Mouse (Mus musculus): ENCODE measurements around the gene Slc30a7. TPM values are rescaled to one million over a fixed set of nuclear protein-coding genes. Genes with fewer than 3 reads are reported as not detected.

The Slc30a7 gene
- total and polyA plus RNA-seq, 3 experiments = 15.0 to 38.9 (median 25.3) TPM

- no peaks in the 10 kb centered on the region for H3K4me1 ChIP-seq (ENCODE audit: control insufficient read depth in 1 of 2, insufficient read depth in 2 of 2)
- dilution Hi-C loops (cut with MboI; ENCODE audit: extremely low pct_ligation_motif_present, extremely low pct_unique_long_range_greater_than_20kb, low sequenced_read_pairs) = no loop called here
- DNase-seq (ENCODE audit: extremely low read depth) = no peak
These were observed 23.1 kb upstream of the Slc30a7 start for GRCm38 (mm10) chr3:116030152-116030788.

GRCm38 (mm10) chr3:116026996-116027395 is 19.8 kb upstream of the Slc30a7 start:
- H3K4me3 ChIP-seq (replicated peaks in 1 of 3; ENCODE audit: low read depth in 2 of 3, low read length in 2 of 3, poor library complexity in 1 of 3) = no peak overlapping the region
- no peak overlapping the region for H3K4me2 ChIP-seq (ENCODE audit: insufficient read depth, low read depth, poor library complexity, severe bottlenecking)
- peaks cover 18 to 43% of the 10 kb centered on the region in 2 experiments for H3K36me3 ChIP-seq (replicated peaks in 1 of 2; ENCODE audit: control insufficient read depth in 1 of 2, insufficient read depth in 1 of 2, low read length in 1 of 2)
- no peak overlapping the region for H3K9ac ChIP-seq (ENCODE audit: insufficient read depth, low read depth)
- H3K9me3 ChIP-seq (replicated peaks; ENCODE audit: low read length) = no peaks in the 10 kb centered on the region
- dilution Hi-C loops (cut with MboI; ENCODE audit: extremely low pct_ligation_motif_present, extremely low pct_unique_long_range_greater_than_20kb, low sequenced_read_pairs) (no loop called here), in situ Hi-C loops (cut with MboI; ENCODE audit: low pct_ligation_motif_present, low pct_unique_long_range_greater_than_20kb, low sequenced_read_pairs) (loop anchor here (25.0 kb wide), 1 partner anchor 285 kb away; no protein-coding TSS in a partner anchor)
- no peak overlapping the region for H3K27ac ChIP-seq (ENCODE audit: insufficient read depth, low read depth)
- no peaks in the 10 kb centered on the region for H3K27me3 ChIP-seq (replicated peaks)
- H3K4me1 ChIP-seq (ENCODE audit: control insufficient read depth in 1 of 2, insufficient read depth in 2 of 2) = no peaks in the 10 kb centered on the region
- H3K79me2 ChIP-seq (replicated peaks; ENCODE audit: control insufficient read depth, extremely low read depth, insufficient read depth, poor library complexity, severe bottlenecking) = no peaks in the 10 kb centered on the region
- DNase-seq (ENCODE audit: extremely low read depth) = no peak
- TF ChIP-seq ETS1 (conservative IDR thresholded peaks at IDR 0.05; ENCODE audit: low read depth, low read length) (no peak), BHLHE40 (IDR thresholded peaks at IDR 0.05; ENCODE audit: low read depth, low read length) (no peak), E2F4 (IDR thresholded peaks at IDR 0.05; ENCODE audit: insufficient replicate concordance, low read depth, low read length) (no peak), ZKSCAN1 (IDR thresholded peaks at IDR 0.05; ENCODE audit: borderline replicate concordance, low read depth, low read length) (no peak), HCFC1 (IDR thresholded peaks at IDR 0.05; ENCODE audit: low read depth, low read length) (no peak), ZC3H11A (IDR thresholded peaks at IDR 0.05; ENCODE audit: low read depth, low read length) (no peak), MAZ (IDR thresholded peaks at IDR 0.05; ENCODE audit: low read depth, low read length) (no peak), USF2 (conservative IDR thresholded peaks at IDR 0.05; ENCODE audit: low read depth, low read length) (no peak), CHD1 (IDR thresholded peaks at IDR 0.05; ENCODE audit: low read depth, low read length) (no peak), NRF1 (IDR thresholded peaks at IDR 0.05; ENCODE audit: low read depth, low read length) (no peak)

More at GRCm38 (mm10) chr3:116030152-116030788, 23.1 kb upstream of the Slc30a7 start:
- Histone ChIP-seq H3K27ac (ENCODE audit: insufficient read depth, low read depth) (no peak overlapping the region), H3K36me3 (replicated peaks in 1 of 2; ENCODE audit: control insufficient read depth in 1 of 2, insufficient read depth in 1 of 2, low read length in 1 of 2) (peaks cover 15 to 29% of the 10 kb centered on the region in 2 experiments), H3K4me3 (replicated peaks in 1 of 3; ENCODE audit: low read depth in 2 of 3, low read length in 2 of 3, poor library complexity in 1 of 3) (no peak overlapping the region), H3K9ac (ENCODE audit: insufficient read depth, low read depth) (no peak overlapping the region), H3K4me2 (ENCODE audit: insufficient read depth, low read depth, poor library complexity, severe bottlenecking) (no peak overlapping the region), H3K27me3 (replicated peaks) (no peaks in the 10 kb centered on the region), H3K9me3 (replicated peaks; ENCODE audit: low read length) (no peaks in the 10 kb centered on the region), H3K79me2 (replicated peaks; ENCODE audit: control insufficient read depth, extremely low read depth, insufficient read depth, poor library complexity, severe bottlenecking) (no peaks in the 10 kb centered on the region)
- in situ Hi-C loops (cut with MboI; ENCODE audit: low pct_ligation_motif_present, low pct_unique_long_range_greater_than_20kb, low sequenced_read_pairs) = loop anchor here (25.0 kb wide), 1 partner anchor 282 kb away; no protein-coding TSS in a partner anchor
- TF ChIP-seq ZNF384 (IDR thresholded peaks at IDR 0.05; ENCODE audit: low read depth, low read length) = no peak

- H3K36me3 ChIP-seq (replicated peaks in 1 of 2; ENCODE audit: control insufficient read depth in 1 of 2, insufficient read depth in 1 of 2, low read length in 1 of 2) = peaks cover 18 to 43% of the 10 kb centered on the region in 2 experiments
- DNase-seq (ENCODE audit: extremely low read depth) = no peak
- H3K4me2 ChIP-seq (ENCODE audit: insufficient read depth, low read depth, poor library complexity, severe bottlenecking) = no peak overlapping the region
- H3K9me3 ChIP-seq (replicated peaks; ENCODE audit: low read length) = no peaks in the 10 kb centered on the region
- H3K4me1 ChIP-seq (ENCODE audit: control insufficient read depth in 1 of 2, insufficient read depth in 2 of 2) = no peaks in the 10 kb centered on the region
- TF ChIP-seq KAT2A (IDR thresholded peaks at IDR 0.05; ENCODE audit: insufficient replicate concordance, low read length) (no peak), NRF1 (IDR thresholded peaks at IDR 0.05; ENCODE audit: low read depth, low read length) (no peak), GABPA (IDR thresholded peaks at IDR 0.05; ENCODE audit: insufficient replicate concordance, low read depth, low read length) (no peak), PAX5 (IDR thresholded peaks at IDR 0.05; ENCODE audit: low read length) (no peak), NELFE (IDR thresholded peaks at IDR 0.05; ENCODE audit: low read depth, low read length) (no peak), ZKSCAN1 (IDR thresholded peaks at IDR 0.05; ENCODE audit: borderline replicate concordance, low read depth, low read length) (no peak), MYC (IDR thresholded peaks at IDR 0.05; ENCODE audit: low read depth, low read length) (no peak), RAD21 (IDR thresholded peaks at IDR 0.05; ENCODE audit: low read depth, low read length) (no peak), BHLHE40 (IDR thresholded peaks at IDR 0.05; ENCODE audit: low read depth, low read length) (no peak)
- no peak overlapping the region for H3K4me3 ChIP-seq (replicated peaks in 1 of 3; ENCODE audit: low read depth in 2 of 3, low read length in 2 of 3, poor library complexity in 1 of 3)
- dilution Hi-C loops (cut with MboI; ENCODE audit: extremely low pct_ligation_motif_present, extremely low pct_unique_long_range_greater_than_20kb, low sequenced_read_pairs) = no loop called here
- no peaks in the 10 kb centered on the region for H3K79me2 ChIP-seq (replicated peaks; ENCODE audit: control insufficient read depth, extremely low read depth, insufficient read depth, poor library complexity, severe bottlenecking)
- H3K27me3 ChIP-seq (replicated peaks) = no peaks in the 10 kb centered on the region
- no peak overlapping the region for H3K27ac ChIP-seq (ENCODE audit: insufficient read depth, low read depth)
- in situ Hi-C loops (cut with MboI; ENCODE audit: low pct_ligation_motif_present, low pct_unique_long_range_greater_than_20kb, low sequenced_read_pairs) = loop anchor here (25.0 kb wide), 1 partner anchor 287 kb away; no protein-coding TSS in a partner anchor
- H3K9ac ChIP-seq (ENCODE audit: insufficient read depth, low read depth) = no peak overlapping the region
These were observed 18.5 kb upstream of the Slc30a7 start for GRCm38 (mm10) chr3:116025701-116026100.
